Mouse (Mus musculus) bone marrow, adult 2 months (tissue): Measurements from ENCODE around the gene Syn3.

Source experiments
- CTCF ChIP-seq: fragments of 200-500 bp; IDR thresholded peaks from 2 replicates; pipeline ENCODE4 v1.5.1; 2011; ENCODE audit warnings: low read length, control low read depth; ENCODE audit not compliant: control insufficient read depth, insufficient read depth
- POLR2A ChIP-seq: fragments of 200-500 bp; IDR thresholded peaks from 2 replicates; pipeline ENCODE4 v1.6.1; 2011; ENCODE audit warnings: low read depth, mild to moderate bottlenecking, control low read depth, low read length, borderline replicate concordance; ENCODE audit not compliant: control insufficient read depth

DNA sequence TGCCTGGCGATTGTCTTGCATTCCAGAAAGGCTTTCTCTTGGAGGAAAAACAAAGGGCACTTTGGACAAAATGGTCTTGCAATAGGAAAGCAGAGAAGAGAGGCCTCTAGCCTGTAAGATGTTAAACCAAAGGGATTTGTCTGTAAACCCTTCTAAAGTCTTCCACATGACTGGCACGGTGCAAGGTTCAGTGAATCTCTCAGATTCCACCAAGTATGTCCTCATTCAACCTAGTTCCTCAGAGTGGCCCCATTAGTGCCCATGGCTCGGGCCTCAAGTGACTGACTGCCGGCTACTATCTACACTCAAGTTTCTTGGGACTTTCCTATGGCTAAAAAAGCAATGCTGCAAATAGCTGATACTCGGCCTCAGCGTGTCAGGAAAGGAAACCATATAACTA lies 200.4 kb downstream of the Syn3 start:
- TF ChIP-seq CTCF: no peak
- no peak for TF ChIP-seq POLR2A
